Mouse (Mus musculus): ENCODE measurements around the gene Trim40. TPM values are rescaled to one million over a fixed set of nuclear protein-coding genes. Genes with fewer than 3 reads are reported as not detected.
A peak's percentile ranks its signal among the peaks of the same experiment; 100 is the strongest.

Trim40 gene
- polyA plus RNA-seq (2015; fragmentation: Nextera tagmentation; extraction: Ambion mirVana): not detected in 2 replicates

DNA sequence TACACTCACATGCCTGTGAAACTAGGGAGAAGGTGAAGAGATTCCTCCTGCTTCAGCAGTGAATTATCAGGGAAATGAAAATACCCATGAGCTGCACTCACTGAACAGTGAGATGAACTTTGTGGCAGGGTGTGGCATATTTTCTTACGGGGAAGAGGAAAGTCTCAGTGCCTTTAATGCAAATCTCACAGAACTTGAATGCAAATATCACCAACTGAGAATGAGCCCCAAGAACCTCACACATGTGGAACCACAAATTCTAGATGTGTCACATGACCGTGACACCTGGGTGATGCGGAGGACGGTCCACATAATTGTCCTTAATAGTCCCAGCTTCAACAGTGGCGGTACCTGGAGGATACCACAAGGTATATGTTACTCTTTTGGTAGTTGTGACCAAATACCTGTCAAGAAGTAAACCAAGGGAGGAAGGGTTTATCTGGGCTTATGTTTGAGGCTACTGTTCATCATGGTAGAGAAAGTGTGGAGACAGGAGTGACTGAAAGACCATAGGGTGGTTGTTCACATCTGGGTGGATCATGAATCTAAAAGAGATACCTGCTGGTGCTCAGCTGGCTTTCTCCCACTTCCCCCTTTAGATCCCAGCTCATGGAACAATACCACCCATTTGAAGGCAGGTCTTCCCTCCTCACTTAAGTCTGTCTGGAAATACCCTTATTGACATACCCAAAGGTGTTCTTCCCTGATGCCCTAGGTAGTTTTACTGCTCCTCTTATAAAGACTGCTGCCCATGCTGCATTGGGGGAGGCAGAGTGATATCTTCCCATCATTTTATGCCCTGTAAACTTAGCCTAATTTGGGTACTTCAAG is at the start of gene Trim40:
Gene Trim40, minus strand, starts transcription at position 51 of the 831 bp plus-strand sequence.
- no peak for ATAC-seq
- Histone ChIP-seq H3K4me3 (no peak within 1 kb of the TSS), H3K27me3 (0 out of 2 replicates have a peak, but pooled peaks cover 6% of the 10 kb centered on the region), H3K36me3 (ENCODE audit: poor library complexity, severe bottlenecking) (no peaks in the 10 kb centered on the region), H3K27ac (no peak within 1 kb of the TSS), H3K4me1 (no peaks in the 10 kb centered on the region), H3K9ac (no peak within 1 kb of the TSS), H3K4me2 (no peak within 1 kb of the TSS), H3K9me3 (replicated peaks) (no peaks in the 10 kb centered on the region)
- WGBS: 88% methylated on average over 5 of the region's 5 CpGs

DNA sequence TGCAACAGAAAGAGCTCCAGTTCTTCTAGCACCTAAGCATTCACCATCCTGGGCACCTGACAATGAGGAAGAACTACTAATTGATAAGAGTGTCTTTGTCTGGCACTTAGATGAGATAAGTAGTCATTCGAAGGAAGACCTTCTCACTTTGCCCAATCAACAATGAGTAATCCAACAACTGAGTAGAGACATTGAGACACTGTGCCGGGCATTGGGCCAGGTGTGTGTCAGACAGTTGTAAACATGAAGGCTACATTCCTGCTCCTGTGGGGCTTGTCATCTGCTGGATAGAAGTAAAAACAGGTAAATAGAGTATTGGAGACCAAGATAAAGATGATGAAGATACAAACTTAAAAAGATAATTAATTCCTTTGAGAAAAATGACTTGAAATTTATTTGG is 48.1 kb upstream of the Trim40 start:
- Histone ChIP-seq H3K4me2 (no peak overlapping the region), H3K9me3 (replicated peaks) (no peaks in the 10 kb centered on the region), H3K36me3 (ENCODE audit: poor library complexity, severe bottlenecking) (no peaks in the 10 kb centered on the region), H3K27ac (no peak overlapping the region), H3K4me1 (peaks cover 8% of the 10 kb centered on the region; the same call in 1 of the 2 replicates), H3K9ac (no peak overlapping the region), H3K4me3 (no peak overlapping the region), H3K27me3 (peaks cover 29% of the 10 kb centered on the region)
- ATAC-seq: no peak
- 81% methylated on average over 2 of the region's 2 CpGs for WGBS

DNA sequence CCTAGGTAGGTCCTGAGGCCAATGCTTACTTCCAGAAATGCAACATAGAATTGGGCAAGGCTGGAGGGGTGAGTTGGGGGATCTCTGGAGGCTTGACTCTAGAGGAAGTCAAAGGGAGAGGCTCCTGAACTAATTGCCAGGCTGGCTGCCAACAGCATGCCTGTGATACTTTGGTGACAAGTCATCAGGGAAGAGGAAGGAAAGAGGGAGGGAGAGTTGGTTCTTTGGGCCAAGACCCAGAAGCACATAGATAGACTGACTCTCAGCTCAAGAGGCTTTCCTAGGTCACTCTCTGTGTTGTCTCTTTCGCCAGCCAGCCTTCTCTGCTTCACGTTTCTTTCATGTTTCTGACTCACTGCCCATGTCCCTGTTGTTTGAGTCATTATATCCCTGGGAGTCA is 41.9 kb upstream of the Trim40 start:
- no peak overlapping the region for H3K27ac ChIP-seq
- H3K4me3 ChIP-seq: no peak overlapping the region
- H3K27me3 ChIP-seq: peaks cover 5% of the 10 kb centered on the region; the same call in 1 of the 2 replicates
- no peak overlapping the region for H3K9ac ChIP-seq
- no peaks in the 10 kb centered on the region for H3K4me1 ChIP-seq
- no peak overlapping the region for H3K4me2 ChIP-seq
- no peak for ATAC-seq
- H3K9me3 ChIP-seq (replicated peaks): no peaks in the 10 kb centered on the region
- 80% methylated on average over 2 of the region's 2 CpGs for WGBS
- no peaks in the 10 kb centered on the region for H3K36me3 ChIP-seq (ENCODE audit: poor library complexity, severe bottlenecking)

DNA sequence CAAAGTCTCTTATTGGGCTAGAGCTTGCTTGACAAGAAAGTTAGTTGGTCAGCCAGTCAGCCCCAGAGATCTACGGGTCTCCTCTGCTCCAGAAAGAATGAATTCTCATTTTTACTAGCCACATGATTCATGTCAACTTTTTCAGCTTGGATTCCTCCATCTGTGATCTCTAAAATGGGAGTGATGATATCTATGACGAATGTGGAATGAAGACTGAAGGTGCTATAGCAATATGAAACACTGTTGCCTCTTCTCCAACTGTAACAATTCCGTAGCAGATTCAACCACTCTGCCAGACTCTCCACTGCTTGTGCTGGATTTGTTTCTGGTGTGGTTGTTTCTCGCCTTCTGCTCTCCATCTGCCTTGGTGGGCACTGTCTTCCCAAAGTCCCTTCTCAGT is 41.2 kb upstream of the Trim40 start:
- H3K4me1 ChIP-seq: no peaks in the 10 kb centered on the region
- no peak overlapping the region for H3K27ac ChIP-seq
- no peak for ATAC-seq
- 84% methylated on average over 4 of the region's 4 CpGs for WGBS
- peaks cover 5% of the 10 kb centered on the region; the same call in 1 of the 2 replicates for H3K27me3 ChIP-seq
- no peak overlapping the region for H3K4me2 ChIP-seq
- no peak overlapping the region for H3K4me3 ChIP-seq
- H3K36me3 ChIP-seq (ENCODE audit: poor library complexity, severe bottlenecking): no peaks in the 10 kb centered on the region
- H3K9me3 ChIP-seq (replicated peaks): no peaks in the 10 kb centered on the region
- no peak overlapping the region for H3K9ac ChIP-seq

DNA sequence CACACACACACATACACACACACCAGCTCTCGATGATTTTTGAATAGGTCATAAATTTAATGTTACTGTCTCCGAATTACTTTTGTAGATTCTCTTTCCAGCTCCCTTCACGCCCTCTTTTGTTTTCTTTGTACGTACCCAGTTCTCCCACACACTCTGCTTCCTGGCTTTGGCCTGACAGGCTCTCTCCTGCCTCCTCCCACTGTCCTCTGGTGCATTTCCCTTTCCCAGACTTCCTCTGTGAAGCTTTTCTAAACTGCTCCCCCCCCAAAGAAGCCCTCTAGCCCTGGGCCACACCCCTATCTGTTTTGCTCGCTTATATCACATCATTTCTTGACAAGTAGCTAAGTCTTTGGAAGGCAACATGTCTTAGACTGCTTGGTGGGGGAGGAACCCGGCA is 40.3 kb upstream of the Trim40 start:
- Histone ChIP-seq H3K27ac (no peak overlapping the region), H3K4me2 (no peak overlapping the region), H3K4me3 (no peak overlapping the region), H3K36me3 (ENCODE audit: poor library complexity, severe bottlenecking) (no peaks in the 10 kb centered on the region), H3K4me1 (no peaks in the 10 kb centered on the region), H3K9ac (no peak overlapping the region), H3K27me3 (peaks cover 5% of the 10 kb centered on the region; the same call in 1 of the 2 replicates), H3K9me3 (replicated peaks) (no peaks in the 10 kb centered on the region)
- no peak for ATAC-seq
- 83% methylated on average over 6 of the region's 6 CpGs for WGBS

DNA sequence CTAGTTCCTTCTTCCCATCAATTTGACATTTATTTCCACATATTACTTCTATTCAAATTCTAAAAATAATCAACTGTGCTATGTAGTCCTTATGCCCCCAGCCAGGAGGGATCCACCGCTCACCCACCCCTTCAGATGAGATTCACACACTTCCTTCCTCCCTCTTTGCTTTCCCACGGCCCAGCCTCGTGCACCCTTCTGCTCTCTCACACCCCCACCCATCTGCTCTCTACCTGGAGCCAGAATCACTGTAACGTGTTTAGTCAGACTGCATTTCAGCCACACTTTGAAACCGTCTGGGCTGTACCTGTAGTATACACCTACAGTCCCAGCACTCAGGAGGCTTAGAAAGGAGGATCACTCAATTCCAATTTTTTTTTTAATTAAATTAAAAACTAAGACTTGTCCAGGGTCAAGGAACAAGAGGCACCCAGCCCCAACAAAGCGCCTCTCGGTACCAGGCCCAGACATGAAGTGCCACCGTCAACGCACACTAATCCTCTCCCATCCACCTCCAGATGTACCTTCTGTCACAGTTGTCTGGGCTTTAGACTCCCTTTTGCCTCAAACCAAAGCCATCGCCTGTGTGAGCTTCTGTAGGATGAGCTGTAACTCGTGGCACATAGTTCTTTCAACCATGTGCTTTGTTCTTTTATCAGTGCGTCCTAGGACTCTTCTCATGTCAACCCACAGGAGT is 39.5 kb upstream of the Trim40 start:
- ATAC-seq: no peak
- Histone ChIP-seq H3K4me3 (no peak overlapping the region), H3K9ac (no peak overlapping the region), H3K9me3 (replicated peaks) (no peaks in the 10 kb centered on the region), H3K4me2 (no peak overlapping the region), H3K27ac (no peak overlapping the region), H3K36me3 (ENCODE audit: poor library complexity, severe bottlenecking) (no peaks in the 10 kb centered on the region), H3K27me3 (peaks cover 4% of the 10 kb centered on the region; the same call in 1 of the 2 replicates), H3K4me1 (no peaks in the 10 kb centered on the region)
- WGBS: 82% methylated on average over 12 of the region's 12 CpGs

DNA sequence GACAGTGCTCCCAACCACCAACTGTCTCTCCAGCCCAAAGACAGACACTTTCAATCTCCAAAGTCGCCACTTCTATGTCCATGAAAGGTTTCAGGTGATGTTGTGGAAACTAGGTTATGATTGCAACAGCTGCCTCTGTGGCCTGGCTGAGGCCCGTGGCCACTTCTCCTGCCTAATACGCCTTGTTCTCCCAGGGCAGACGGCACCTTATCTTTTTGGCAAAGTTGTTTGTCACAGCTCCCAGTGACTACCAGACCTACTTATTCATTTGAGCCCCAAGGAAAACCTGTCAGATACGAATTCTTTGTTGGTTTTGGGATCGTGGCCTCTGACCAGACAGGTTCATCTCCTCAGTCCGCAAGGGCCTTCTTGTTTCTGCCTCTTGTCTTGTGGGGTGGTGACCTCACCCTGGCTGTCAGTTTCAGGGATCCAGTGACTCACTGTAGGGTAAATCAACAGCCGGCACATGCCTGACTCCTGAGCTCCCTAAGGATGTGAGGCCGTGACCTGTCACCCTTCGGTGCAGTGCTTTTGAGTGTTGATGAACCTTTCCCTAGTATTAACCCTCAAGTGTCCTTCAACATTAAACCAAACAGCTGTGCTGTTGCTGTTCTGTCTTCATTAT is 37.7 kb upstream of the Trim40 start:
- 70% methylated on average over 10 of the region's 10 CpGs for WGBS
- H3K9me3 ChIP-seq (replicated peaks): no peaks in the 10 kb centered on the region
- H3K36me3 ChIP-seq (ENCODE audit: poor library complexity, severe bottlenecking): no peaks in the 10 kb centered on the region
- H3K4me3 ChIP-seq: no peak overlapping the region
- no peak overlapping the region for H3K4me2 ChIP-seq
- H3K9ac ChIP-seq: no peak overlapping the region
- no peaks in the 10 kb centered on the region for H3K27me3 ChIP-seq
- no peak overlapping the region for H3K27ac ChIP-seq
- no peak for ATAC-seq
- H3K4me1 ChIP-seq: no peaks in the 10 kb centered on the region

DNA sequence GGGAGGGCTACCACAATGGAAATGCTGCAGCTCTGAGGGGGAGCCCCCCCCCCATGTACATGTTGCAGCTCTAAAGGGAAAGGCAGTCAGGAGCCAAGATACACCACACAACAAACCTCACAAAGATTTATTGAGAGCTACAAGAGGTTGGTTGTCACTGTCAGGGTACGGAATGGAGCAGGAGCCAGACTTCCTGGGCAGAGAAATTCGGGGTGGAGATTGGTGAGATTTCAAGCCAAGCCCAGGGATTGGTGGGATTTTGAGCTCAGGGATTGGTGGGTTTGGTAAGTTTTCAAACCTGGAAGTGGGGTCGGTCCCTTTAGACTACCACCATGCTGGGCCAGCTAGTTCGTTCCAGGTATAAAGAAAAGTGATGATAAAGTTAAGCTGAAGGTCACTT is 33.6 kb upstream of the Trim40 start:
- Histone ChIP-seq H3K4me3 (no peak overlapping the region), H3K9me3 (replicated peaks) (no peaks in the 10 kb centered on the region), H3K27me3 (no peaks in the 10 kb centered on the region), H3K27ac (no peak overlapping the region), H3K9ac (no peak overlapping the region), H3K4me2 (no peak overlapping the region), H3K36me3 (ENCODE audit: poor library complexity, severe bottlenecking) (no peaks in the 10 kb centered on the region), H3K4me1 (no peaks in the 10 kb centered on the region)
- ATAC-seq: no peak
- WGBS: 74% methylated on average over 4 of the region's 4 CpGs

DNA sequence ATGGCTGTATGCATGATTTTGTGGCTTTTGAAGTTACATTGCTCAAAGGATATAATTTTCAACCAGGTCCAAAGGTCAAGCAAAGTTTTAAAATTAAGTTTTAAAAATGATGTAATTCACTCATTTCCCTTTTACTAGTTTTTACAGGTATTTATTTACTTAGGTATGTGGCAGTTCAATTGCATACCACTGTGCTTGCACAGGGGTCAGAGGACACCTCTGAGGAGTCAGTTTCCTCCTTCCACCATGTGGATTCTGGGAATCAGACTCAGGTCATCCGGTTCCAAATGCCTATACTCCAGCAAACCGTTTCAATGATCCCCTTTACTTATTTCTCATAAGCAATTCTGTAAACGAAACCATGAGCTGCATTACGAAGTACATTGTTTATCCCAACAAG is 32.8 kb upstream of the Trim40 start:
- WGBS: 88% methylated on average over 4 of the region's 4 CpGs
- H3K9me3 ChIP-seq (replicated peaks): no peaks in the 10 kb centered on the region
- no peak overlapping the region for H3K4me3 ChIP-seq
- no peaks in the 10 kb centered on the region for H3K36me3 ChIP-seq (ENCODE audit: poor library complexity, severe bottlenecking)
- H3K4me1 ChIP-seq: no peaks in the 10 kb centered on the region
- H3K27ac ChIP-seq: no peak overlapping the region
- ATAC-seq: no peak
- H3K27me3 ChIP-seq: no peaks in the 10 kb centered on the region
- H3K9ac ChIP-seq: no peak overlapping the region
- no peak overlapping the region for H3K4me2 ChIP-seq

DNA sequence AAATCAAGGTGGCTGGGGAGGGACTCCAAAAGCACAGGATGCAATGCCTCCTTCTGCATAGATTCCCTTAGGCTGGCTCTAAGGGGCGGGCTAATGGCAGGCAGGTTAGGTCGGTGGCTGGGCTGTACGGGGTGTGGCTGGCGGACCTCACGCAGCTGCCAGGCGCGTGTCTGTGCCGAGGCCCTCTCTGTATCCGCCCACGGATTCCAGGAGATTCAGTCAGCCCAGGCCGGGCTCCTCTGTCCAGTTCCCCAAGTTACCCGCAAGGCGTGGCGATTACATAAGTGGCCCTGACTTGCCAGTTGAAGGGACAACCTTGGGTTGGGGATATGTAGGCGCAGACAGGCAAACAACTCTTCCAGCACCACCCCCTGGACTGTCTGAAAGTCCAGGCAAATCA is 30.3 kb upstream of the Trim40 start:
- Histone ChIP-seq H3K27me3 (no peaks in the 10 kb centered on the region), H3K27ac (no peak overlapping the region), H3K36me3 (ENCODE audit: poor library complexity, severe bottlenecking) (no peaks in the 10 kb centered on the region), H3K4me2 (no peak overlapping the region), H3K4me1 (no peaks in the 10 kb centered on the region), H3K9ac (no peak overlapping the region), H3K4me3 (no peak overlapping the region), H3K9me3 (replicated peaks) (no peaks in the 10 kb centered on the region)
- no peak for ATAC-seq
- 50% methylated on average over 15 of the region's 15 CpGs for WGBS

DNA sequence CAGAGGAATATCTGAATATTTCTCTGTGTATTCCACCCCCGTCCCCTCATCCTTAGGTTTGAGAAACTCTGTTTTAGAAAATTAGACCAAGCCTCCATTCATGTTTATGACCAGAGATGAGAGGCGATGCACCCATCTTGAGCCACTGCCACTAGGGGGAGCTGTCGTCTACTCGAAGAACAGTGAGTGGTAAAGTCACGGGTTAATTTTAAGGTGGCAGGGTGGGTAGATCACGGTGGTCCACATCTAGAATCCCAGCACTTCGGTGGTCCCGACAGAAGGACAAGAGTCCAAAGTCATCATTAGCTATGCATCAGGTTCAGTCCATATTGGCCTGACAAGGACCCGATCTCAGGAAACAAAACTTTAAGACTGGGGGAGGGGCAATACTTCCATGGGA is 25.2 kb upstream of the Trim40 start:
- Histone ChIP-seq H3K27me3 (no peaks in the 10 kb centered on the region), H3K9me3 (replicated peaks) (no peaks in the 10 kb centered on the region), H3K4me3 (no peak overlapping the region), H3K27ac (no peak overlapping the region), H3K4me2 (no peak overlapping the region), H3K9ac (no peak overlapping the region), H3K36me3 (ENCODE audit: poor library complexity, severe bottlenecking) (no peaks in the 10 kb centered on the region), H3K4me1 (no peaks in the 10 kb centered on the region)
- WGBS: 17% methylated on average over 9 of the region's 9 CpGs
- ATAC-seq: peak; percentile 30; the same call in 1 of the 2 replicates

DNA sequence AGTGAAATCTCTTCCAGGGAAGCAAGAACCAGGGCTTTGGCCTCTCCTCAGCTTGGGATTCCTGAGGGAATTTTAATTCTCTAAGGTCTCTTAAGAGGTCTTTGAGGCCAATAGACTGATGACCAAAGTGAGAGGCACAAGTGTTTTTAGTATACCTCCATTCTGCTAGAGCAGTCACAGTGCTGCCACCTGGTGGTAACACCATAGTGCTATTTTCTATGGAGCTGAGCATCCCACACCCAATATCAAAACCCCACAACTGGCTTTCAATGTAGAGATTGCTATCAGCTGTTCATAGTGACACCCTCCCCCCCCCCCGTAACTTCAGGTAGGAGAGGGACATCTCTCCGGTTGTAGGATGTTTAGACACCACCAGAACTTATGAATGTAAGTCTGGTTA is 24.2 kb upstream of the Trim40 start:
- Histone ChIP-seq H3K4me2 (no peak overlapping the region), H3K4me1 (no peaks in the 10 kb centered on the region), H3K27me3 (no peaks in the 10 kb centered on the region), H3K4me3 (no peak overlapping the region), H3K36me3 (ENCODE audit: poor library complexity, severe bottlenecking) (no peaks in the 10 kb centered on the region), H3K9me3 (replicated peaks) (no peaks in the 10 kb centered on the region), H3K9ac (no peak overlapping the region), H3K27ac (no peak overlapping the region)
- WGBS: 17% methylated on average over 2 of the region's 2 CpGs
- ATAC-seq: peak; percentile 55; the same call in 1 of the 2 replicates

All from forebrain, embryonic 13.5 days (tissue).